Mouse (Mus musculus): ENCODE measurements around the gene Zfp462. TPM values are rescaled to one million over a fixed set of nuclear protein-coding genes. Genes with fewer than 3 reads are reported as not detected.

Zfp462 gene
- polyA plus RNA-seq, 1 experiment from 2014 or later = 16.8 TPM

DNA sequence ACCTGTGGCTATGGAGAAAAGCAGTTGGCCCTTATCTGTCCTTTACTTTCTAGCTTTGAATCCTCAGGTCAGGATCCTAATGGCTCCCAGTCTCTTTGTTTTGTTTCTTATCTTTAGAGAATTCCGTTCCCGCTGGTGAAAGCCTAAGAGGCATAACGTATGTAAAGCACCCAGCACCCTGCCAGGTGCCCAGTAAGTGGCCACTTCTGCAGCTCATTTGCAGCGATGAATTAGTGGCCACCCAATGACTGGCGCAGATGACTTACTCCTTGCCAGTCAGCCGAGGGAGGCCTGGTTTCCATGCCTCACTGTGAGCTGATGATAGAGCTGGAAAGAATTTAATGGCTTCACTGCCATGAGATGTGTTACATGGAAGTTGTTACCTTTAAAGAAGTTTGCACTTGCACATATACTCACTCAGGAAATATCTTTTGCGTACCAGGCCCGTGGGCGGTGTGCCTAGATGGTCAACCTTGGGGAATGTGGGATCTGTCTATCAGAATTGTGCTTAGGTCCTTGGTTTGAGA is 20.4 kb downstream of the Zfp462 start:
- no peak for ATAC-seq (ENCODE audit: low read depth)
- Histone ChIP-seq H3K4me1 (ENCODE audit: control insufficient read depth, insufficient read depth, low read length) (peaks cover 40% of the 10 kb centered on the region), H3K27ac (ENCODE audit: low read depth, low read length) (no peak overlapping the region), H3K27me3 (ENCODE audit: control insufficient read depth, insufficient read depth, low read length) (no peaks in the 10 kb centered on the region), H3K4me2 (ENCODE audit: low read depth, low read length) (no peak overlapping the region), H3K9me3 (ENCODE audit: control insufficient read depth, low read length) (no peaks in the 10 kb centered on the region), H3K4me3 (ENCODE audit: low read depth, low read length) (no peak overlapping the region), H3K9ac (replicated peaks; ENCODE audit: low read depth, low read length) (no peak overlapping the region), H3K36me3 (ENCODE audit: control insufficient read depth, insufficient read depth, low read length) (no peaks in the 10 kb centered on the region)
- 64% methylated on average over 9 of the region's 9 CpGs for WGBS

DNA sequence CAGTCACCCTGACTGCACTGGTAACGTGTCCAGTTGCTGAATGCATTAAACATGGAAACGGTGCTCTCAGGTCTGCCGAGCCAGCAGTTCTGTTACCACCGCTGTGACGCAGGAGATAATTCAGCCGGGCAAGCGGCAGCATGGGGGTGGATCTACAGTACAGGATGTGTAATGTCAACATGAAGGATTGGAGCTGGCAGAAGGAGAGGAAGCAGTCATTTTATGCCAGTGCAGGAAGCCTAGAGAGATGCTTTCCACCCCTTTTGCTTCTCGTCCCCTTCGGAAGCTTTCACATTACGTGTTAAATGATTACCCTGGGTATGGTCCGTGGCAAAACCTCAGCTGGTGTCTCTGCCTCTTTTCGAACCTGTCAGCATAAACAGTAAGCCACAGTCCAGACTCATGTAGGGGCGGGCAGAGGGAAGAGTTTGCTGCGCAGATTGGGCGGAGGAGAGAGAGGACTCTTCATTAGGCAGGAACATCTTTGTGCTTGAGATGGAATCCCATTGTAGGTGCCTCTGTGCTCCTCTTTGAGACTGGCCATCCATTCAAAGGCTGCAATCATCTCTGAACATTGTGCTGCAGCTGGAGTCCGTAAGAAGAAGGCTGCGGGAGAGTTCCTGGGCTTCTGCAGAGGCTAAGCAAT is 21.4 kb downstream of the Zfp462 start:
- peaks cover 40% of the 10 kb centered on the region for H3K4me1 ChIP-seq (ENCODE audit: control insufficient read depth, insufficient read depth, low read length)
- no peaks in the 10 kb centered on the region for H3K9me3 ChIP-seq (ENCODE audit: control insufficient read depth, low read length)
- peak; percentile 59; the same call in 1 of the 2 replicates for ATAC-seq (ENCODE audit: low read depth)
- peak overlapping the region; percentile 25; the same call in 1 of the 2 replicates for H3K4me2 ChIP-seq (ENCODE audit: low read depth, low read length)
- H3K4me3 ChIP-seq (ENCODE audit: low read depth, low read length) = no peak overlapping the region
- H3K27me3 ChIP-seq (ENCODE audit: control insufficient read depth, insufficient read depth, low read length) = no peaks in the 10 kb centered on the region
- H3K9ac ChIP-seq (replicated peaks; ENCODE audit: low read depth, low read length) = no peak overlapping the region
- H3K27ac ChIP-seq (ENCODE audit: low read depth, low read length) = peak overlapping the region; percentile 52; the same call in 1 of the 2 replicates
- no peaks in the 10 kb centered on the region for H3K36me3 ChIP-seq (ENCODE audit: control insufficient read depth, insufficient read depth, low read length)
- WGBS = 42% methylated on average over 17 of the region's 17 CpGs

DNA sequence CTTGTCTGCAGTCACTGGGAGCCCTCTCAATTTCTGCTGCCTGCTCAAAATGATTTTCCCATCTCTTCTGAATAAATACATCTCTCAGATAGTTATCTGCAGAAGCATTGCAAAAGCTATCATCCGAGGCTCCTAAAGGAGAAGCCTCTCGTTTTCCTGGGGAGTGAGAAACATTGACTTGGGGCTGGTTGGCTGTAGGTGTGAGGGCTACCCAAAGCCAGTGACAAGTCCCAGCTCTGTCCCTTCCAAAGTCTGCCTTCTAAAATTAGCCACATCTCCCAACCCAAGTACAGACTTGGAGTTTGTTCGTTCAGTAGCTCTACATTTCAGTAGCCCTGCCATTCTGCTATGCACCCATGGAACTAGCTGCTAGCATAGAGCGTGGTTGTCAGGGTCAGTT is 22.3 kb downstream of the Zfp462 start:
- Histone ChIP-seq H3K4me1 (ENCODE audit: control insufficient read depth, insufficient read depth, low read length) (peaks cover 40% of the 10 kb centered on the region), H3K4me3 (ENCODE audit: low read depth, low read length) (no peak overlapping the region), H3K27me3 (ENCODE audit: control insufficient read depth, insufficient read depth, low read length) (no peaks in the 10 kb centered on the region), H3K9ac (replicated peaks; ENCODE audit: low read depth, low read length) (no peak overlapping the region), H3K36me3 (ENCODE audit: control insufficient read depth, insufficient read depth, low read length) (no peaks in the 10 kb centered on the region), H3K4me2 (ENCODE audit: low read depth, low read length) (no peak overlapping the region), H3K27ac (ENCODE audit: low read depth, low read length) (0 out of 2 replicates have a peak overlapping the region, but pooled peaks have one; percentile 52), H3K9me3 (ENCODE audit: control insufficient read depth, low read length) (no peaks in the 10 kb centered on the region)
- WGBS = 91% methylated on average over 4 of the region's 4 CpGs
- no peak for ATAC-seq (ENCODE audit: low read depth)

DNA sequence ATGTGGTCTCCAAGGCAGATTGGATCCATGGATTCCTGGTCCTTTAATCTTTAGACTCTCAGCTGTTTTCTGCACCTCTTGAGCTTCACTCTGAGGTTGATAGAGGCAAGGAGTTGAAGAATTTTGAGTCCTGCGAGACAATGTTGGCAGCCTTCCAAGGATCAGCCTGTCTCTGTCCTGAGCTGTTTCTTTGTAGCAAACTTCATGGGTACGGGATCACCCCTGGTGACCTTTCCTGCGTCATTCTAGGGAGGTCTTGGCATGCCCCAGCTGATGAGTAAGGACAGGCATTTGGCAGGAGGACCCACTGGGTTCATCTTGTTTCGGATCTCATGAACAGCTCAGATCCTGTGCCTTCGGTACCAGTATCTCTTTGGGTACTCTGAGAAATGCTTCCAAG is 22.9 kb downstream of the Zfp462 start:
- no peaks in the 10 kb centered on the region for H3K27me3 ChIP-seq (ENCODE audit: control insufficient read depth, insufficient read depth, low read length)
- no peak overlapping the region for H3K27ac ChIP-seq (ENCODE audit: low read depth, low read length)
- peaks cover 40% of the 10 kb centered on the region for H3K4me1 ChIP-seq (ENCODE audit: control insufficient read depth, insufficient read depth, low read length)
- no peak for ATAC-seq (ENCODE audit: low read depth)
- no peak overlapping the region for H3K9ac ChIP-seq (replicated peaks; ENCODE audit: low read depth, low read length)
- H3K4me3 ChIP-seq (ENCODE audit: low read depth, low read length) = no peak overlapping the region
- H3K4me2 ChIP-seq (ENCODE audit: low read depth, low read length) = no peak overlapping the region
- no peaks in the 10 kb centered on the region for H3K36me3 ChIP-seq (ENCODE audit: control insufficient read depth, insufficient read depth, low read length)
- WGBS = 71% methylated on average over 5 of the region's 5 CpGs
- H3K9me3 ChIP-seq (ENCODE audit: control insufficient read depth, low read length) = no peaks in the 10 kb centered on the region

DNA sequence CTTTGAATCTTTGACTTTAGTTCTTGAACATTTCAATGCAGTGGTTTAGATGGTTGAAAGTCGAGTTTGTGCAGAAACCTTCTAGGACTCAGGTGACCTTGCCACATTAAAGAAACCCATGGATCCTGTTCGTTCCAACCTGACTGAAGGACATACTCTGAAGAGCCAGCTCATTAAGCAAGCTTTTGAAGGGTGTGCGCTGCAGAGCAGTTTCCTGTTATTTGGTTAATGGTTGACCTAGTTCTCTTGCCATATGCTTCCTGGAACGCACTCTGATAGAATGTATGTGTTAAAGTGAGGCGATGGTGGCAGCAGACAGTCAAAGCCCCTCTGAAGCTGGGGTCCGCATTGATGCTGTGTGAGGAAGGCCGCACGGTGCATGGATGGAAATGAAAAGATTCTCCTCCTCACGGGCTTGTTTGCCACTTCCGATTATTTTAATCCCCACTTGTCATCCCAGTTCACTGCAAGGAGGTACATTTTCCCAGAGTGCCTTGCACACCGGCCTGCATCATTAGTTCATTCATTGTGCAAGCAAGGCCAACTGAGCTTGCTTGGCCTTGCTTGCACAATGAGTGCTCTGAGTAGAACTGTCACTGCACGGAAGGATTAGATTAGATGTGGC is 24.9 kb downstream of the Zfp462 start:
- Histone ChIP-seq H3K4me3 (ENCODE audit: low read depth, low read length) (no peak overlapping the region), H3K9ac (replicated peaks; ENCODE audit: low read depth, low read length) (no peak overlapping the region), H3K4me1 (ENCODE audit: control insufficient read depth, insufficient read depth, low read length) (peaks cover 36% of the 10 kb centered on the region), H3K27ac (ENCODE audit: low read depth, low read length) (no peak overlapping the region), H3K36me3 (ENCODE audit: control insufficient read depth, insufficient read depth, low read length) (no peaks in the 10 kb centered on the region), H3K4me2 (ENCODE audit: low read depth, low read length) (no peak overlapping the region), H3K27me3 (ENCODE audit: control insufficient read depth, insufficient read depth, low read length) (no peaks in the 10 kb centered on the region), H3K9me3 (ENCODE audit: control insufficient read depth, low read length) (no peaks in the 10 kb centered on the region)
- no peak for ATAC-seq (ENCODE audit: low read depth)
- 91% methylated on average over 12 of the region's 12 CpGs for WGBS

DNA sequence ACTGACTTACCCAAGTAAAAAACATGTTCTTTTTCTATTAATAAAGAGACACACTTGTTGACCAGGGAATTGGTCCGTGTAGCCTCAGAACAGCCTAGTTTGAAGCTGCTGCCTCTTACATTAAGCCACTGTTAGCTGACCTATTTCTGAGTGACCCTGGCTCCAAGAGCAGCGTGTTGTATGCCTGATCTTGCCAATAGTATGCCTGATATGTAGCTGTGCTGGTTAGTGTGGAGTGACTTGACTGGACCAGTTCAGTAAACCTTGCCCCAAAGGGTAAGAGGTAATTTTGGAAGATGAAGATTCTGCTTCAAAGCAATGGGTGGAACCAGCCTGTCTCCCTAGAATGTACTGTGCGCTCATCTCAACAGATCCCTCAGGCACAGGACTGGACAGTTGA is 26.5 kb downstream of the Zfp462 start:
- ATAC-seq (ENCODE audit: low read depth) = no peak
- no peak overlapping the region for H3K27ac ChIP-seq (ENCODE audit: low read depth, low read length)
- no peaks in the 10 kb centered on the region for H3K9me3 ChIP-seq (ENCODE audit: control insufficient read depth, low read length)
- H3K4me2 ChIP-seq (ENCODE audit: low read depth, low read length) = no peak overlapping the region
- 95% methylated on average over 3 of the region's 3 CpGs for WGBS
- H3K4me1 ChIP-seq (ENCODE audit: control insufficient read depth, insufficient read depth, low read length) = peaks cover 20% of the 10 kb centered on the region
- no peaks in the 10 kb centered on the region for H3K27me3 ChIP-seq (ENCODE audit: control insufficient read depth, insufficient read depth, low read length)
- no peak overlapping the region for H3K4me3 ChIP-seq (ENCODE audit: low read depth, low read length)
- no peak overlapping the region for H3K9ac ChIP-seq (replicated peaks; ENCODE audit: low read depth, low read length)
- H3K36me3 ChIP-seq (ENCODE audit: control insufficient read depth, insufficient read depth, low read length) = no peaks in the 10 kb centered on the region

DNA sequence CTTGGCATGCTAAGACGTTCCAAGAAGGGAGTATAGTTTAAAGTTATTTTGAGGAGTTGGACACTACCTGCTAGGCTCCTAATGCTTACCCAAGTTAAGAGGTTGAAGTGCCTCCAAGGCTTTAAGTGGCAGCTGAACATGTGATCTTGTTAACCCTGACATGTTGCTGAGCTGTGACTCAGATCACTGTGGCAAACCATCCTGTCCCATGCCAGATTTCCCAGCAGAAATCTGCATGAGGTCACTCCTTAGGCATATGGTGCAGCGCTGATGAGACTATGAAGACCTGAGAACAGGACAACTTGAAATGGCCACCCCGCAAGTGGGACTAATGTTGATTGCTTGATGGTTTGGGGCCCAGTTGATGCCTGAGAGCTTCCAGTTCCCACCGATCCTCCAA is 27.2 kb downstream of the Zfp462 start:
- Histone ChIP-seq H3K4me3 (ENCODE audit: low read depth, low read length) (no peak overlapping the region), H3K9me3 (ENCODE audit: control insufficient read depth, low read length) (no peaks in the 10 kb centered on the region), H3K9ac (replicated peaks; ENCODE audit: low read depth, low read length) (no peak overlapping the region), H3K27me3 (ENCODE audit: control insufficient read depth, insufficient read depth, low read length) (no peaks in the 10 kb centered on the region), H3K4me1 (ENCODE audit: control insufficient read depth, insufficient read depth, low read length) (0 out of 2 replicates have a peak, but pooled peaks cover 13% of the 10 kb centered on the region), H3K36me3 (ENCODE audit: control insufficient read depth, insufficient read depth, low read length) (no peaks in the 10 kb centered on the region), H3K4me2 (ENCODE audit: low read depth, low read length) (no peak overlapping the region), H3K27ac (ENCODE audit: low read depth, low read length) (no peak overlapping the region)
- ATAC-seq (ENCODE audit: low read depth) = no peak
- 96% methylated on average over 4 of the region's 4 CpGs for WGBS

DNA sequence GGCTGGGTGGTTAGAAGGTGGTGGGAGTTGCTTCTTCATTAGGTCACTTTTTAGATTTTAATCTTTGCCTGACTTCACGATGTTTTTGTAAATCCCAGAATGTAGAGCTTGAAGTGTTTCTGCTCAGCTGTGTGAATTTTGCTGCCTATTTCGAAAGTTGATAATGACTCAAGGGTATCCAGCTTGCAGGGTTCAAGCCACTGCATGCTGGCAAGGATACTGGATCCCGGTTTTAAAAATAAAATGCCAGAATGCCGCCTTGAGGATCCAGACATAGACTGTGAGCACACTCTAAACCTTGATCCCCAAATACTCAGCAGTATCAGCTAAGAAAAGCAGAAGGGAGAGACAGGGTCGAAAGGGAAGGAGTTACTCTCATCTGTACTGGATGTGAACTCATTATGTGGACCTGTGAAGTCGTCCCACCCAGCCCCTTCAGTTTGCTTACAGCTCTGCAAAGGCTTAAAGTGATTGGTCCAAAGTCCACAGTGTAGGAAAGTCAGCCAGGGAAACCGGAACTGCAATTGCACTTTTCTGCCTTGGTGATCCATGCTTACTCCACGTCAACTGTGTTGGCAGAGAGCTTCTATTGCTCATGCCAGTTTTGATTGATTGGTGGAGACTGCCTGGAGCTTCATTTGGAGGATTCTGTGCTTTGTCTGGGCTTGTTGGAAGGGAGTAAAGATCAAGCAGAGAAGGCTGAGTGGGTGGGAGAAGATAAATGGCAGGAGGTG is 28.1 kb downstream of the Zfp462 start:
- 0 out of 2 replicates have a peak, but pooled peaks cover 6% of the 10 kb centered on the region for H3K4me1 ChIP-seq (ENCODE audit: control insufficient read depth, insufficient read depth, low read length)
- no peak overlapping the region for H3K9ac ChIP-seq (replicated peaks; ENCODE audit: low read depth, low read length)
- ATAC-seq (ENCODE audit: low read depth) = no peak
- no peak overlapping the region for H3K4me2 ChIP-seq (ENCODE audit: low read depth, low read length)
- no peaks in the 10 kb centered on the region for H3K36me3 ChIP-seq (ENCODE audit: control insufficient read depth, insufficient read depth, low read length)
- no peaks in the 10 kb centered on the region for H3K27me3 ChIP-seq (ENCODE audit: control insufficient read depth, insufficient read depth, low read length)
- H3K4me3 ChIP-seq (ENCODE audit: low read depth, low read length) = no peak overlapping the region
- 72% methylated on average over 8 of the region's 8 CpGs for WGBS
- H3K9me3 ChIP-seq (ENCODE audit: control insufficient read depth, low read length) = no peaks in the 10 kb centered on the region
- H3K27ac ChIP-seq (ENCODE audit: low read depth, low read length) = no peak overlapping the region
